ENCODE assay signal across 16 mouse cellular contexts in genomic region chr13:97646021-97646385, GRCm38 (mm10).
DNase-seq lines count a peak whose midpoint lies in the region; ATAC-seq and TF ChIP-seq lines count a peak whose summit lies in the region.
"Had no signal": no experiment of that assay in that cellular context is flagged by ENCODE, and none has a peak within 500 bp of the region (broad histone marks: within the 10 kb centered on the region; RNA-seq: fewer than 3 reads in every experiment).

No protein-coding gene starts in this region.

- no peak overlapping the region for H3K4me2 ChIP-seq in intestine, embryonic 16.5 days (ENCODE audit: low read depth, low read length)
- no peak overlapping the region for H3K4me2 ChIP-seq in intestine, embryonic 15.5 days (replicated peaks)
- H3K4me2 ChIP-seq in heart, embryonic 14.5 days (ENCODE audit: low read length): peak overlapping the region; percentile 38
- H3K4me2 ChIP-seq in stomach, postnatal 0 days (replicated peaks; ENCODE audit: low read depth): no peak overlapping the region
- H3K4me2 ChIP-seq: embryonic facial prominence, embryonic 13.5 days; hindbrain, embryonic 13.5 days; liver, embryonic 13.5 days had no signal

- no peaks in the 10 kb centered on the region for H3K36me3 ChIP-seq in intestine, embryonic 16.5 days (ENCODE audit: control insufficient read depth, insufficient read depth, low read length)
- H3K36me3 ChIP-seq in intestine, embryonic 15.5 days: no peaks in the 10 kb centered on the region
- no peaks in the 10 kb centered on the region for H3K36me3 ChIP-seq in heart, embryonic 14.5 days (ENCODE audit: control insufficient read depth, insufficient read depth, low read length)
- H3K36me3 ChIP-seq in stomach, postnatal 0 days (ENCODE audit: control insufficient read depth, insufficient read depth, low read length): no peaks in the 10 kb centered on the region
- H3K36me3 ChIP-seq: embryonic facial prominence, embryonic 13.5 days; forebrain, embryonic 10.5 days; hindbrain, embryonic 13.5 days; liver, embryonic 13.5 days had no signal

- no peak for TF ChIP-seq CTCF in stomach, postnatal 0 days (IDR thresholded peaks at IDR 0.05; ENCODE audit: low read depth)

- H3K9me3 ChIP-seq in intestine, embryonic 16.5 days (ENCODE audit: control insufficient read depth, low read length): no peaks in the 10 kb centered on the region
- no peaks in the 10 kb centered on the region for H3K9me3 ChIP-seq in intestine, embryonic 15.5 days
- H3K9me3 ChIP-seq in heart, embryonic 14.5 days (ENCODE audit: control insufficient read depth, low read length): no peaks in the 10 kb centered on the region
- no peaks in the 10 kb centered on the region for H3K9me3 ChIP-seq in stomach, postnatal 0 days (ENCODE audit: control insufficient read depth, low read length)
- H3K9me3 ChIP-seq: liver, embryonic 13.5 days had no signal

- no peaks in the 10 kb centered on the region for H3K27me3 ChIP-seq in intestine, embryonic 16.5 days (replicated peaks; ENCODE audit: control insufficient read depth, insufficient read depth, low read length)
- H3K27me3 ChIP-seq in intestine, embryonic 15.5 days (replicated peaks): no peaks in the 10 kb centered on the region
- H3K27me3 ChIP-seq in heart, embryonic 14.5 days (ENCODE audit: control insufficient read depth, insufficient read depth, low read length): no peaks in the 10 kb centered on the region
- no peaks in the 10 kb centered on the region for H3K27me3 ChIP-seq in stomach, postnatal 0 days (ENCODE audit: control insufficient read depth, insufficient read depth, low read length)
- H3K27me3 ChIP-seq: embryonic facial prominence, embryonic 13.5 days; hindbrain, embryonic 13.5 days had no signal

- peak; percentile 33 for DNase-seq in ovary, adult 18-20 months (ENCODE audit: low spot score)
- no peak for DNase-seq in ovary, postnatal 36 days (ENCODE audit: low spot score)
- DNase-seq in stomach, postnatal 0 days (ENCODE audit: low spot score): no peak
- no peak for DNase-seq in urinary bladder, postnatal 10 days (ENCODE audit: low spot score)
- DNase-seq: cerebellum, adult 2 months; gastrocnemius, postnatal 36 days; liver, embryonic 13.5 days; thymus, postnatal 14 days had no signal

- 0 out of 2 replicates have a peak overlapping the region, but pooled peaks have one; percentile 16 for H3K9ac ChIP-seq in intestine, embryonic 16.5 days (ENCODE audit: low read depth, low read length)
- no peak overlapping the region for H3K9ac ChIP-seq in intestine, embryonic 15.5 days
- H3K9ac ChIP-seq in heart, embryonic 14.5 days (ENCODE audit: low read length): 0 out of 2 replicates have a peak overlapping the region, but pooled peaks have one; percentile 0
- no peak overlapping the region for H3K9ac ChIP-seq in stomach, postnatal 0 days (ENCODE audit: low read length)
- H3K9ac ChIP-seq: embryonic facial prominence, embryonic 13.5 days; hindbrain, embryonic 13.5 days; liver, embryonic 13.5 days had no signal

- no peak for TF ChIP-seq EP300 in stomach, postnatal 0 days (optimal IDR thresholded peaks at IDR 0.05)

- H3K4me1 ChIP-seq in intestine, embryonic 16.5 days (ENCODE audit: control insufficient read depth, insufficient read depth, low read length): peaks cover 11% of the 10 kb centered on the region; the same call in 1 of the 2 replicates
- peaks cover 4% of the 10 kb centered on the region for H3K4me1 ChIP-seq in intestine, embryonic 15.5 days (replicated peaks)
- H3K4me1 ChIP-seq in heart, embryonic 14.5 days (ENCODE audit: control insufficient read depth in 2 of 2, insufficient read depth in 2 of 2, low read length in 2 of 2): peaks cover 10 to 14% of the 10 kb centered on the region in 2 experiments
- peaks cover 3% of the 10 kb centered on the region; the same call in 1 of the 2 replicates for H3K4me1 ChIP-seq in stomach, postnatal 0 days (replicated peaks; ENCODE audit: control insufficient read depth, insufficient read depth)
- H3K4me1 ChIP-seq: forebrain, embryonic 10.5 days; liver, embryonic 13.5 days had no signal

- ATAC-seq in intestine, embryonic 16.5 days: no peak
- ATAC-seq in intestine, embryonic 15.5 days: no peak
- no peak for ATAC-seq in heart, embryonic 14.5 days (ENCODE audit: insufficient number of reproducible peaks, insufficient read depth, low FRiP score, low read depth)
- no peak; the same call in 1 of the 2 replicates for ATAC-seq in stomach, postnatal 0 days (ENCODE audit: low FRiP score, low TSS enrichment)
- ATAC-seq: CD4-positive, CD25-positive, alpha-beta regulatory T cell, adult 4 months; midbrain, embryonic 16.5 days had no signal

- H3K4me3 ChIP-seq in intestine, embryonic 16.5 days (ENCODE audit: low read length): no peak overlapping the region
- no peak overlapping the region for H3K4me3 ChIP-seq in intestine, embryonic 15.5 days (replicated peaks)
- H3K4me3 ChIP-seq in heart, embryonic 14.5 days (ENCODE audit: control insufficient read depth in 1 of 2, insufficient read depth in 1 of 2, low read depth in 1 of 2, low read length in 2 of 2): no peak overlapping the region
- H3K4me3 ChIP-seq in stomach, postnatal 0 days (ENCODE audit: low read depth, low read length): no peak overlapping the region
- H3K4me3 ChIP-seq: embryonic facial prominence, embryonic 13.5 days; forebrain, embryonic 10.5 days; hindbrain, embryonic 13.5 days; liver, embryonic 13.5 days had no signal

- H3K27ac ChIP-seq in intestine, embryonic 16.5 days (ENCODE audit: low read length): no peak overlapping the region
- H3K27ac ChIP-seq in intestine, embryonic 15.5 days: no peak overlapping the region
- H3K27ac ChIP-seq in heart, embryonic 14.5 days (replicated peaks in 1 of 2; ENCODE audit: control insufficient read depth in 1 of 2, insufficient read depth in 1 of 2, low read depth in 2 of 2, low read length in 2 of 2): peak overlapping the region; percentile 58 to 67
- 0 out of 2 replicates have a peak overlapping the region, but pooled peaks have one; percentile 24 for H3K27ac ChIP-seq in stomach, postnatal 0 days (replicated peaks)
- H3K27ac ChIP-seq: embryonic facial prominence, embryonic 13.5 days; forebrain, embryonic 10.5 days; hindbrain, embryonic 13.5 days; liver, embryonic 13.5 days had no signal

- 53% methylated on average over 7 of the region's 7 CpGs for WGBS in intestine, embryonic 16.5 days
- WGBS in intestine, embryonic 15.5 days: 60% methylated on average over 7 of the region's 7 CpGs
- 2% methylated on average over 7 of the region's 7 CpGs for WGBS in heart, embryonic 14.5 days
- 57% methylated on average over 7 of the region's 7 CpGs for WGBS in stomach, postnatal 0 days

Comparison
In these comparisons a context has a peak if more than half of its experiments do, and no peak if none do; other contexts are left out.
1. H3K9ac ChIP-seq: peak in intestine, embryonic 16.5 days (single experiment) and heart, embryonic 14.5 days (single experiment); none in intestine, embryonic 15.5 days (single experiment) and stomach, postnatal 0 days (single experiment).
2. H3K27ac ChIP-seq: peak in heart, embryonic 14.5 days (2 of 2) and stomach, postnatal 0 days (single experiment); none in intestine, embryonic 16.5 days (single experiment) and intestine, embryonic 15.5 days (single experiment).